Mouse (Mus musculus): ENCODE results near the gene Zfp428. TPM values are rescaled to one million over a fixed set of nuclear protein-coding genes. Genes with fewer than 3 reads are reported as not detected.

The Zfp428 gene
- polyA plus RNA-seq, 1 experiment from 2014 or later = 28.2 TPM

DNA sequence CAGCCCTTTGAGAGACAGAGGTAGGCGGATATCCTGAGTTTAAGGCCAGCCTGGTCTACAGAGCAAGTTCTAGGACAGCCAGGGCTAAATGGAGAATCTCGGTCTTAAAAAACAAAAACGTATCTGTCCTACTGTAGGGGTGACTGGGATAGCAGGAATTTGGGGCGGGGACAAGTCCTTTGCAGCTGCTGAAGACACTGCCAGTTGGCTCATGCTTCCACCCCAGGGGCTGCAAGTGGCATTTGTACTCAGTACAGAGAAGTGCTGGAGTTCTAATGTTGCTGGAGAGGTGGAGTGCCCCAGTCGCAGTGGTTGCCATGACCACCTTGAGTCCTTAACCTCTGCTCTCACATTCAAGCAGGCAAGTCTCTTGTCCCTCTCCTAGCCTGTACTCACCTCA, 16.0 kb downstream of the Zfp428 start:
- WGBS = 54% methylated on average over 5 of the region's 5 CpGs
- H3K9ac ChIP-seq (ENCODE audit: low read length) = no peak overlapping the region
- H3K4me2 ChIP-seq (ENCODE audit: low read length) = no peak overlapping the region
- no peaks in the 10 kb centered on the region for H3K27me3 ChIP-seq (ENCODE audit: control insufficient read depth, insufficient read depth, low read length)
- no peaks in the 10 kb centered on the region for H3K36me3 ChIP-seq (ENCODE audit: control insufficient read depth, insufficient read depth, low read length)
- H3K4me3 ChIP-seq (ENCODE audit: control insufficient read depth in 1 of 2, insufficient read depth in 1 of 2, low read depth in 1 of 2, low read length in 2 of 2) = no peak overlapping the region
- no peaks in the 10 kb centered on the region for H3K4me1 ChIP-seq (ENCODE audit: control insufficient read depth in 2 of 2, insufficient read depth in 2 of 2, low read length in 2 of 2)
- ATAC-seq (ENCODE audit: insufficient number of reproducible peaks, insufficient read depth, low FRiP score, low read depth) = no peak
- no peaks in the 10 kb centered on the region for H3K9me3 ChIP-seq (ENCODE audit: control insufficient read depth, low read length)
- H3K27ac ChIP-seq (replicated peaks in 1 of 2; ENCODE audit: control insufficient read depth in 1 of 2, insufficient read depth in 1 of 2, low read depth in 2 of 2, low read length in 2 of 2) = no peak overlapping the region

DNA sequence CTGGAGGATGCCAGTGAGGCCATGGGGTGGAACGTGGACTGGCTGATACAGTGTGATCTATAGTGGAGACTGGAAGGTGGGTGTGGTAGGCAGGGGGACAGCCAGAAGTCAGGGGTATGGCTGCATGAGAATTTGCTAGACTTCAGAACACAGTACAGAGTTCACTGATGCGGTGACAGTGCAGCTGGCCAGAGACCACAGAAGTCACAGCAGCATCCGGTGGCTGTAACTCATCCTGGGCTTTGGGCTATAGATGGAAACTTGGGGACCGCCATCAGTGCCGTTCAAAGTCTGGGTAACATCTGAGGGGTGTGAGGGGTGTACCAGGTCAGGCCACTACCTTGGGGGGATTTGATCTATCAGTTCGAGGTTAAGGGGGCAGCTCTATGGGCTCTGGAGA, 16.9 kb downstream of the Zfp428 start:
- Histone ChIP-seq H3K9ac (ENCODE audit: low read length) (no peak overlapping the region), H3K27me3 (ENCODE audit: control insufficient read depth, insufficient read depth, low read length) (no peaks in the 10 kb centered on the region), H3K27ac (replicated peaks in 1 of 2; ENCODE audit: control insufficient read depth in 1 of 2, insufficient read depth in 1 of 2, low read depth in 2 of 2, low read length in 2 of 2) (no peak overlapping the region), H3K4me3 (ENCODE audit: control insufficient read depth in 1 of 2, insufficient read depth in 1 of 2, low read depth in 1 of 2, low read length in 2 of 2) (no peak overlapping the region), H3K36me3 (ENCODE audit: control insufficient read depth, insufficient read depth, low read length) (no peaks in the 10 kb centered on the region), H3K4me1 (ENCODE audit: control insufficient read depth in 2 of 2, insufficient read depth in 2 of 2, low read length in 2 of 2) (no peaks in the 10 kb centered on the region), H3K9me3 (ENCODE audit: control insufficient read depth, low read length) (no peaks in the 10 kb centered on the region), H3K4me2 (ENCODE audit: low read length) (no peak overlapping the region)
- WGBS = 79% methylated on average over 6 of the region's 6 CpGs
- no peak for ATAC-seq (ENCODE audit: insufficient number of reproducible peaks, insufficient read depth, low FRiP score, low read depth)

DNA sequence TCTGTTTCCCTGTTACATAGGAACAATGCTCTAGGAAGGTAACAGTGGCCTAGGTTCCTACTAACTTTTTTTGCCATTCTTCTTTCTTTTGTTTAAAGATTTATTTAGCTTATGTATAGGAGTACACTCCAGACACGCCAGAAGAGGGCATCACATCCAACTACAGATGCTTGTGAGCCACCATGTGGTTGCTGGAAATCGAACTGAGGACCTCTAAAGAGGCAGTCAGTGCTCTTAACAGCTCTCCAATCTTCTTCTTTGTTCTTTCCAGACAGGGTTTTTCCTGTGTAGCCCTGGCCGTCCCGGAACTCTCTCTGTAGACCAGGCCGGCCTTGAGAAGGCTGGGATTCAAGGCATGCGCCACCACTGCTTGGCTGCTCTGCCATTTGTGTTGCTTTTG, 18.2 kb downstream of the Zfp428 start:
- no peak overlapping the region for H3K4me2 ChIP-seq (ENCODE audit: low read length)
- H3K4me1 ChIP-seq (ENCODE audit: control insufficient read depth in 2 of 2, insufficient read depth in 2 of 2, low read length in 2 of 2) = peaks cover 6% of the 10 kb centered on the region in 2 experiments
- H3K36me3 ChIP-seq (ENCODE audit: control insufficient read depth, insufficient read depth, low read length) = no peaks in the 10 kb centered on the region
- H3K27me3 ChIP-seq (ENCODE audit: control insufficient read depth, insufficient read depth, low read length) = no peaks in the 10 kb centered on the region
- no peaks in the 10 kb centered on the region for H3K9me3 ChIP-seq (ENCODE audit: control insufficient read depth, low read length)
- H3K4me3 ChIP-seq (ENCODE audit: control insufficient read depth in 1 of 2, insufficient read depth in 1 of 2, low read depth in 1 of 2, low read length in 2 of 2) = no peak overlapping the region
- no peak for ATAC-seq (ENCODE audit: insufficient number of reproducible peaks, insufficient read depth, low FRiP score, low read depth)
- 80% methylated on average over 6 of the region's 6 CpGs for WGBS
- no peak overlapping the region for H3K9ac ChIP-seq (ENCODE audit: low read length)
- no peak overlapping the region for H3K27ac ChIP-seq (replicated peaks in 1 of 2; ENCODE audit: control insufficient read depth in 1 of 2, insufficient read depth in 1 of 2, low read depth in 2 of 2, low read length in 2 of 2)

DNA sequence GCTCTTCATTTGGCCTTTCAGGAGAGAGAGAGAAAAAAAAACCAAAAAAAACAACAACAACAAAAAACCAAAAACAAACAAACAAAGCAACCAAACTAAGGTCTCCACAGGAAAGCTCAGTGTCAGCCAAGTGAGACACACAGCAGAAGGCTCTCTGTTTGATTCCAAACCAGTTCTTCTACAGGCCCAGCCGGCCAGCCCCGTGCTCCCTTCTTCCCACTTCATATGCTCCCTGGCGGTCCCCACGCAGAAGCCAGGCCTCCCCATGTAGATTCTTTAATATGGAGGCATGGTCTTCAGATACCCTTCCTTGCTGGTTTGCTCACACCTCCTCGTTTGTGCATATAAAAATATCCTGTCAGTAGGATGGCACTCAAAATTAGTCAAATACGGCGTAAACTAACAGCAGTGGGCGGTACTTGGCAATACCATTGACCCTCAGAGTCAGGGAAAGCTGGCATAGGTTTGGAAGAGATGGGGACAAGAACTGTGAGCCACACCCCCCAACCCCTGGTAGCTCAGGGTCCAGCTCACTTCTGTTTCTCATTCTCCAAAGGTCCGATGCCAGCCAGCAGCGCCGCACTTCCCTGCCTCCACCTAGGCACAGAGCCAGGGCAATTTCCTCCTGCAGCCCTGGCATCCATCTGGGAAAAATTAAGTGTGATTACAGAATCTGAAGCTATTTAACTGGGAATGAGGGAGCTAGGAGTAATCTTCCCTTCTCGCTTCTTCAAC, 19.0 kb downstream of the Zfp428 start:
- H3K4me2 ChIP-seq (ENCODE audit: low read length) = no peak overlapping the region
- ATAC-seq (ENCODE audit: insufficient number of reproducible peaks, insufficient read depth, low FRiP score, low read depth) = no peak
- no peaks in the 10 kb centered on the region for H3K36me3 ChIP-seq (ENCODE audit: control insufficient read depth, insufficient read depth, low read length)
- H3K27ac ChIP-seq (replicated peaks in 1 of 2; ENCODE audit: control insufficient read depth in 1 of 2, insufficient read depth in 1 of 2, low read depth in 2 of 2, low read length in 2 of 2) = no peak overlapping the region
- H3K4me3 ChIP-seq (ENCODE audit: control insufficient read depth in 1 of 2, insufficient read depth in 1 of 2, low read depth in 1 of 2, low read length in 2 of 2) = no peak overlapping the region
- no peak overlapping the region for H3K9ac ChIP-seq (ENCODE audit: low read length)
- WGBS = 85% methylated on average over 12 of the region's 12 CpGs
- no peaks in the 10 kb centered on the region for H3K27me3 ChIP-seq (ENCODE audit: control insufficient read depth, insufficient read depth, low read length)
- peaks cover 6% of the 10 kb centered on the region in 2 experiments for H3K4me1 ChIP-seq (ENCODE audit: control insufficient read depth in 2 of 2, insufficient read depth in 2 of 2, low read length in 2 of 2)
- no peaks in the 10 kb centered on the region for H3K9me3 ChIP-seq (ENCODE audit: control insufficient read depth, low read length)

DNA sequence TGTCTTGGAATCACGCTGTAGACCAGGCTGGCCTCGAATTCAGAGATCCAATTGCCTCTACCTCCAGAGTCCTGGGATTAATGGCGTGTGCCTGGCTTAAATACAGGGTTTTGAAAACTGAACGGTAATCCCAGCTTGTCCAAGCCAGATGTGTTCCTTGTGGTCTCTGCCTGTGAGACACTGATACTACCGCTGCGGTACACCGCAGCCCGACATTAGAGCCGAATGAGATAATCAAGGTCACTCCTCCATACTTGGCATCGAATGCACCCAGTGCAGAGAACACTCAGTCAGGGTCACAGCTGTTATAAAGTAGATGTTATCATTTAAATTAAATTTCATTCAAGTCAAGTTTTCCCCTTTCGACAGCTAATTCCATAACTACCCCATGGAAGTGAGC, 22.1 kb downstream of the Zfp428 start:
- peaks cover 12% of the 10 kb centered on the region for H3K36me3 ChIP-seq (ENCODE audit: control insufficient read depth, insufficient read depth, low read length)
- no peaks in the 10 kb centered on the region for H3K27me3 ChIP-seq (ENCODE audit: control insufficient read depth, insufficient read depth, low read length)
- H3K4me2 ChIP-seq (ENCODE audit: low read length) = no peak overlapping the region
- no peak overlapping the region for H3K9ac ChIP-seq (ENCODE audit: low read length)
- no peak overlapping the region for H3K27ac ChIP-seq (replicated peaks in 1 of 2; ENCODE audit: control insufficient read depth in 1 of 2, insufficient read depth in 1 of 2, low read depth in 2 of 2, low read length in 2 of 2)
- ATAC-seq (ENCODE audit: insufficient number of reproducible peaks, insufficient read depth, low FRiP score, low read depth) = no peak
- 90% methylated on average over 11 of the region's 11 CpGs for WGBS
- peaks cover 9 to 12% of the 10 kb centered on the region in 2 experiments for H3K4me1 ChIP-seq (ENCODE audit: control insufficient read depth in 2 of 2, insufficient read depth in 2 of 2, low read length in 2 of 2)
- no peak overlapping the region for H3K4me3 ChIP-seq (ENCODE audit: control insufficient read depth in 1 of 2, insufficient read depth in 1 of 2, low read depth in 1 of 2, low read length in 2 of 2)
- H3K9me3 ChIP-seq (ENCODE audit: control insufficient read depth, low read length) = no peaks in the 10 kb centered on the region

DNA sequence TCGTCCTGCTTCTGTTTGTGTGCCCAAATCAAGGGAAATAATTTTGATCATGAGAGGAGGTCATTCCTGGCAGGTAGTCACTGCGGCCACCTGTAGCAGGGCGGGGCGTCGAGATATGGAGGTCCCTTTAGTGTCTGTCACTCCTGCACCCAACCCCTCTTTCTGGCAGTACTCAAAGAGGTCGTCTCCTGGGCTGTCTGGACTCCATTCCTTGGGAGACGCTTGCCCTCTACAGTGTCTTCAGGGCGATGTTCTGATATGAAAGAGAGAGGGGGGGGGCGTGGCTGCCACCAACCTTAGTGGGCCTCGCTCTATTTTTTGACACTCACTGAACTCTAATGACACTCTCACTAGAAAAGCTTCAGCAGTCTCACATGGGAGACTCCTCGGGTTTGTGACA, 22.8 kb downstream of the Zfp428 start:
- H3K27ac ChIP-seq (replicated peaks in 1 of 2; ENCODE audit: control insufficient read depth in 1 of 2, insufficient read depth in 1 of 2, low read depth in 2 of 2, low read length in 2 of 2) = peak overlapping the region; percentile 94 to 96
- WGBS = 48% methylated on average over 11 of the region's 11 CpGs
- no peaks in the 10 kb centered on the region for H3K27me3 ChIP-seq (ENCODE audit: control insufficient read depth, insufficient read depth, low read length)

DNA sequence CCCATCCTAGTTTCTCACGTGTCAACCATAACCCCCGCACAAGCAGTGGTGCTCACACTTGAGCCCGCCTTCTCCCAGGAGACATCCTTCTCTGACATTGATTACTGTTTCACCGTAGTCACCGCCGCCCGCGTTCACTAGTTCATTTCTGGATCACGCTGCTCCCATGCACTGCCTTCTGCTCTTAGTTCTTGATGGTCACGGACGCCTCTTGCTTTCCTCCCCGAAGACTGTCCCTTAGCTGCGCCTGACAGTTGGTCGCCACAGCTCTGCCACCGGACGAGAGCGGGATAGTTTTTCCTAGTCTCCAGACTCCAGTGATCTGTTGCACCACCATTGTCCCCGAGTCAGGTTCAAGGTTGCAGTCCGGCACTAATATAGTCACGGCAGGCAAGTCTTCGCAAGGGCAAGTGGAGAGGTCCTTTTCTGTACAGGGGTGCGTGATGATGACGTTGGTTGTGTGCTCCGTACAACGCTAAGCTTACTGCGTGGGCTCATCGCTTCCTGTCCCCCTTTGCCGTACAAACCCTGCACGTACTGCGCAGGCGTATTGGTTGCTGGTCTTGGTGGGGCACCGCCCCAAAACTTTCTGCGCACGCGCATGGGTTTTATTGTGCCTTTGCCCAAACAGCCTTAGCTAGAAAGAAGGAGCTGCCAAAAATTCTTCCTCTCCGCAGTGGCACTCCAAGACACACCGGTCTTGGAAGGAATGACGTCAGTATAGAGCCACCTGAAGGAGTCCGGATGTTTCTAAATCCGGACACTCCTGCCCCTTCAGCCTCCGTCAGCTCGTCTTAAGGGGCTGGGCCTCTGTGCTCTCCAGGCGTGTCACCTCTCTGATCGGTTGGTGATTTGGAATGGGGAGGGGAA, 23.5 kb downstream of the Zfp428 start, which contains the start of gene Irgq:
Gene Irgq (plus strand): TSS at position 628 of the 870 bp plus-strand sequence.
- WGBS = under 1% methylated on average over 44 of the region's 44 CpGs
- peak; percentile 95 for ATAC-seq (ENCODE audit: insufficient number of reproducible peaks, insufficient read depth, low FRiP score, low read depth)
- H3K27me3 ChIP-seq (ENCODE audit: control insufficient read depth, insufficient read depth, low read length) = no peaks in the 10 kb centered on the region

More for the DNA sequence above, 22.8 kb downstream of the Zfp428 start:
- ATAC-seq (ENCODE audit: insufficient number of reproducible peaks, insufficient read depth, low FRiP score, low read depth) = no peak
- H3K4me1 ChIP-seq (ENCODE audit: control insufficient read depth in 2 of 2, insufficient read depth in 2 of 2, low read length in 2 of 2) = peaks cover 9 to 12% of the 10 kb centered on the region in 2 experiments
- H3K36me3 ChIP-seq (ENCODE audit: control insufficient read depth, insufficient read depth, low read length) = peaks cover 19% of the 10 kb centered on the region
- H3K9me3 ChIP-seq (ENCODE audit: control insufficient read depth, low read length) = no peaks in the 10 kb centered on the region
- peak overlapping the region; percentile 97 for H3K4me2 ChIP-seq (ENCODE audit: low read length)
- peak overlapping the region; percentile 69 to 74 for H3K4me3 ChIP-seq (ENCODE audit: control insufficient read depth in 1 of 2, insufficient read depth in 1 of 2, low read depth in 1 of 2, low read length in 2 of 2)
- peak overlapping the region; percentile 88 for H3K9ac ChIP-seq (ENCODE audit: low read length)

More for the DNA sequence above, 23.5 kb downstream of the Zfp428 start, which contains the start of gene Irgq:
- H3K4me1 ChIP-seq (ENCODE audit: control insufficient read depth in 2 of 2, insufficient read depth in 2 of 2, low read length in 2 of 2) = peaks cover 9 to 12% of the 10 kb centered on the region in 2 experiments
- H3K9me3 ChIP-seq (ENCODE audit: control insufficient read depth, low read length) = no peaks in the 10 kb centered on the region
- peak within 1 kb of the TSS; percentile 69 to 74 for H3K4me3 ChIP-seq (ENCODE audit: control insufficient read depth in 1 of 2, insufficient read depth in 1 of 2, low read depth in 1 of 2, low read length in 2 of 2)
- peak within 1 kb of the TSS; percentile 97 for H3K4me2 ChIP-seq (ENCODE audit: low read length)
- peaks cover 27% of the 10 kb centered on the region for H3K36me3 ChIP-seq (ENCODE audit: control insufficient read depth, insufficient read depth, low read length)
- H3K9ac ChIP-seq (ENCODE audit: low read length) = peak within 1 kb of the TSS; percentile 92
- peak within 1 kb of the TSS; percentile 94 to 96 for H3K27ac ChIP-seq (replicated peaks in 1 of 2; ENCODE audit: control insufficient read depth in 1 of 2, insufficient read depth in 1 of 2, low read depth in 2 of 2, low read length in 2 of 2)

All from heart, embryonic 14.5 days (tissue).